ENCODE assay signal across 8 mouse cellular contexts in the genomic region with DNA sequence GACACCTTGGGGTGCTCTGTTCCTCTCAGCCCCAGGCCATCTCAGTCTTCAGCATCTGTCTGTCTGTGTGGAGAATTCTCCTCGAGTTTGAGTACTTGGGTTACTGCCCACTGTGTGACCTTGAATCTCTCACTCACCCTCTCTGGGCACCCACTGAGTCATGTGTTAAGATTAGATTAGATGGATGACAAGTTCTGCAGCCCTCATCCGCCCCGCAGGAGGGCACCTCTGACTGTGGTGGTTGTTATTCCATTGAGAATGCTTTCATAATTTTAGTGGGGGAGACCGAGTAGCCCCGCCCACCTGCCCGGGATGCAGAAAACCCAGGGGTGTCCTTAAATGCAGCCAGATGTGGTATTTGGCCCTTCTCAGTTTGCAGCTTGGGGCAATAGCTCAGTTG. TPM values are rescaled to one million over a fixed set of nuclear protein-coding genes. Genes with fewer than 3 reads are reported as not detected.
DNase-seq lines count a peak whose midpoint lies in the region; ATAC-seq and TF ChIP-seq lines count a peak whose summit lies in the region.

No protein-coding gene starts in this region.

- H3K4me1 ChIP-seq in forebrain, embryonic 10.5 days, result peaks cover 92% of the 10 kb centered on the region
- peaks cover 7% of the 10 kb centered on the region for H3K4me1 ChIP-seq in forebrain, postnatal 0 days (ENCODE audit: insufficient read depth)
- peaks cover 45% of the 10 kb centered on the region for H3K4me1 ChIP-seq in neural tube, embryonic 12.5 days
- H3K4me1 ChIP-seq in intestine, embryonic 15.5 days (replicated peaks), result peaks cover 56% of the 10 kb centered on the region

- H3K9me3 ChIP-seq in forebrain, embryonic 10.5 days, result no peaks in the 10 kb centered on the region
- H3K9me3 ChIP-seq in forebrain, postnatal 0 days (ENCODE audit: low read length), result no peaks in the 10 kb centered on the region
- H3K9me3 ChIP-seq in neural tube, embryonic 12.5 days, result no peaks in the 10 kb centered on the region
- H3K9me3 ChIP-seq in intestine, embryonic 15.5 days, result no peaks in the 10 kb centered on the region

- no peak overlapping the region for H3K9ac ChIP-seq in forebrain, postnatal 0 days
- H3K9ac ChIP-seq in neural tube, embryonic 12.5 days, result no peak overlapping the region
- H3K9ac ChIP-seq in intestine, embryonic 15.5 days, result peak overlapping the region; percentile 45

- ATAC-seq in forebrain, postnatal 0 days, result no peak
- ATAC-seq in neural tube, embryonic 12.5 days (ENCODE audit: low FRiP score, low read depth), result no peak
- ATAC-seq in intestine, embryonic 15.5 days, result no peak
- no peak for ATAC-seq in CD4-positive, CD25-positive, alpha-beta regulatory T cell, adult 4 months
- ATAC-seq in frontal cortex, adult (ENCODE audit: low TSS enrichment), result no peak

- H3K27me3 ChIP-seq in forebrain, embryonic 10.5 days (ENCODE audit: poor library complexity, severe bottlenecking), result peaks cover 85% of the 10 kb centered on the region
- no peaks in the 10 kb centered on the region for H3K27me3 ChIP-seq in forebrain, postnatal 0 days (ENCODE audit: insufficient read depth, low read length)
- peaks cover 40% of the 10 kb centered on the region for H3K27me3 ChIP-seq in neural tube, embryonic 12.5 days (replicated peaks)
- no peaks in the 10 kb centered on the region for H3K27me3 ChIP-seq in intestine, embryonic 15.5 days (replicated peaks)

- H3K4me3 ChIP-seq in forebrain, embryonic 10.5 days, result peak overlapping the region; percentile 45
- H3K4me3 ChIP-seq in forebrain, postnatal 0 days (ENCODE audit: low read depth, low read length), result no peak overlapping the region
- H3K4me3 ChIP-seq in neural tube, embryonic 12.5 days, result no peak overlapping the region
- H3K4me3 ChIP-seq in intestine, embryonic 15.5 days (replicated peaks), result peak overlapping the region; percentile 30; the same call in 1 of the 2 replicates

- no peak overlapping the region for H3K27ac ChIP-seq in forebrain, embryonic 10.5 days
- no peak overlapping the region for H3K27ac ChIP-seq in forebrain, postnatal 0 days (ENCODE audit: low read depth, low read length)
- no peak overlapping the region for H3K27ac ChIP-seq in neural tube, embryonic 12.5 days
- peak overlapping the region; percentile 75 for H3K27ac ChIP-seq in intestine, embryonic 15.5 days

- no peak for DNase-seq in forebrain, embryonic 10.5 days (ENCODE audit: extremely low spot score, low spot score)
- DNase-seq in forebrain, postnatal 0 days, result no peak
- no peak for DNase-seq in neural tube, embryonic 10.5 days (ENCODE audit: extremely low spot score, low spot score)
- DNase-seq in testis, postnatal 10 days (ENCODE audit: low spot score), result peak; percentile 72

- no peak for TF ChIP-seq CTCF in forebrain, postnatal 0 days (IDR thresholded peaks at IDR 0.05; ENCODE audit: low read depth)

- WGBS in forebrain, embryonic 10.5 days, result 56% methylated on average over 6 of the region's 6 CpGs
- WGBS in forebrain, postnatal 0 days, result 52% methylated on average over 6 of the region's 6 CpGs
- WGBS in neural tube, embryonic 12.5 days, result 53% methylated on average over 6 of the region's 6 CpGs
- 34% methylated on average over 6 of the region's 6 CpGs for WGBS in intestine, embryonic 15.5 days

- H3K36me3 ChIP-seq in forebrain, embryonic 10.5 days (replicated peaks), result peaks cover 63% of the 10 kb centered on the region
- peaks cover 38% of the 10 kb centered on the region for H3K36me3 ChIP-seq in forebrain, postnatal 0 days (ENCODE audit: insufficient read depth)
- H3K36me3 ChIP-seq in neural tube, embryonic 12.5 days, result peaks cover 35% of the 10 kb centered on the region
- H3K36me3 ChIP-seq in intestine, embryonic 15.5 days, result peaks cover 22% of the 10 kb centered on the region

- H3K4me2 ChIP-seq in forebrain, postnatal 0 days (ENCODE audit: low read depth), result no peak overlapping the region
- H3K4me2 ChIP-seq in neural tube, embryonic 12.5 days (replicated peaks), result peak overlapping the region; percentile 48
- H3K4me2 ChIP-seq in intestine, embryonic 15.5 days (replicated peaks), result peak overlapping the region; percentile 87

RNA-seq across cellular contexts. Expression of gene Aes, which starts 4.2 kb away (rescaled TPM):
- 276 and 283 TPM in 2 replicates for polyA plus RNA-seq in forebrain, embryonic 10.5 days (2016; fragmentation: Nextera tagmentation; extraction: Ambion mirVana)
- 450 and 455 TPM in 2 replicates for total RNA-seq in forebrain, postnatal 0 days (2014; rRNA removed)
- polyA plus RNA-seq in forebrain, postnatal 0 days (2015; fragmentation: Nextera tagmentation; extraction: Ambion mirVana), result 752 and 802 TPM in 2 replicates
- polyA plus RNA-seq in neural tube, embryonic 12.5 days (2016; fragmentation: Nextera tagmentation; extraction: Ambion mirVana), result 547 and 569 TPM in 2 replicates
- polyA plus RNA-seq in intestine, embryonic 15.5 days (2015; fragmentation: Nextera tagmentation; extraction: Ambion mirVana), result 743 and 808 TPM in 2 replicates
- polyA plus RNA-seq in CD4-positive, CD25-positive, alpha-beta regulatory T cell, adult 4 months (2017; shearing (Covaris generic)), result 100 to 1,000 TPM; 103 to 139 TPM

RNA-seq across cellular contexts. Expression of gene Tle2, which starts 10.9 kb away (rescaled TPM):
- polyA plus RNA-seq in forebrain, embryonic 10.5 days (2016; fragmentation: Nextera tagmentation; extraction: Ambion mirVana), result 4.1 and 4.3 TPM in 2 replicates
- 20.5 and 25.6 TPM in 2 replicates for total RNA-seq in forebrain, postnatal 0 days (2014; rRNA removed)
- polyA plus RNA-seq in forebrain, postnatal 0 days (2015; fragmentation: Nextera tagmentation; extraction: Ambion mirVana), result 21.0 and 30.5 TPM in 2 replicates
- polyA plus RNA-seq in neural tube, embryonic 12.5 days (2016; fragmentation: Nextera tagmentation; extraction: Ambion mirVana), result 18.1 and 19.6 TPM in 2 replicates
- polyA plus RNA-seq in intestine, embryonic 15.5 days (2015; fragmentation: Nextera tagmentation; extraction: Ambion mirVana), result 14.5 and 17.8 TPM in 2 replicates
- polyA plus RNA-seq in CD4-positive, CD25-positive, alpha-beta regulatory T cell, adult 4 months (2017; shearing (Covaris generic)), result under 1 TPM in 1 of 2 experiments, not detected in 1; 0.78 TPM

RNA-seq across cellular contexts. Expression of gene Gna11, which starts 18.5 kb away (rescaled TPM):
- polyA plus RNA-seq in forebrain, embryonic 10.5 days (2016; fragmentation: Nextera tagmentation; extraction: Ambion mirVana), result 73.4 and 77.2 TPM in 2 replicates
- 110 and 114 TPM in 2 replicates for total RNA-seq in forebrain, postnatal 0 days (2014; rRNA removed)
- polyA plus RNA-seq in forebrain, postnatal 0 days (2015; fragmentation: Nextera tagmentation; extraction: Ambion mirVana), result 126 and 133 TPM in 2 replicates
- polyA plus RNA-seq in neural tube, embryonic 12.5 days (2016; fragmentation: Nextera tagmentation; extraction: Ambion mirVana), result 77.6 and 78.3 TPM in 2 replicates
- 245 and 269 TPM in 2 replicates for polyA plus RNA-seq in intestine, embryonic 15.5 days (2015; fragmentation: Nextera tagmentation; extraction: Ambion mirVana)
- polyA plus RNA-seq in CD4-positive, CD25-positive, alpha-beta regulatory T cell, adult 4 months (2017; shearing (Covaris generic)), result 10 to 100 TPM; 28.5 to 42.5 TPM

RNA-seq across cellular contexts. Expression of gene Tle6, which starts 37.4 kb away (rescaled TPM):
- polyA plus RNA-seq in forebrain, embryonic 10.5 days (2016; fragmentation: Nextera tagmentation; extraction: Ambion mirVana), result 2.8 and 3.1 TPM in 2 replicates
- total RNA-seq in forebrain, postnatal 0 days (2014; rRNA removed), result 8.7 and 14.1 TPM in 2 replicates
- 4.2 and 5.1 TPM in 2 replicates for polyA plus RNA-seq in forebrain, postnatal 0 days (2015; fragmentation: Nextera tagmentation; extraction: Ambion mirVana)
- 6.4 and 7.3 TPM in 2 replicates for polyA plus RNA-seq in neural tube, embryonic 12.5 days (2016; fragmentation: Nextera tagmentation; extraction: Ambion mirVana)
- polyA plus RNA-seq in intestine, embryonic 15.5 days (2015; fragmentation: Nextera tagmentation; extraction: Ambion mirVana), result 19.9 and 26.0 TPM in 2 replicates
- polyA plus RNA-seq in CD4-positive, CD25-positive, alpha-beta regulatory T cell, adult 4 months (2017; shearing (Covaris generic)), result 1 to 10 TPM in 1 of 2 experiments, not detected in 1; 2.8 TPM

RNA-seq across cellular contexts. Expression of gene Gna15, which starts 39.5 kb away (rescaled TPM):
- polyA plus RNA-seq in forebrain, embryonic 10.5 days (2016; fragmentation: Nextera tagmentation; extraction: Ambion mirVana), result 0.84 and 1.1 TPM in 2 replicates
- 1.3 and 1.5 TPM in 2 replicates for total RNA-seq in forebrain, postnatal 0 days (2014; rRNA removed)
- polyA plus RNA-seq in forebrain, postnatal 0 days (2015; fragmentation: Nextera tagmentation; extraction: Ambion mirVana), result 1.3 and 1.6 TPM in 2 replicates
- 0.81 and 1.2 TPM in 2 replicates for polyA plus RNA-seq in neural tube, embryonic 12.5 days (2016; fragmentation: Nextera tagmentation; extraction: Ambion mirVana)
- 0.92 and 0.97 TPM in 2 replicates for polyA plus RNA-seq in intestine, embryonic 15.5 days (2015; fragmentation: Nextera tagmentation; extraction: Ambion mirVana)
- polyA plus RNA-seq in CD4-positive, CD25-positive, alpha-beta regulatory T cell, adult 4 months (2017; shearing (Covaris generic)), result 10 to 100 TPM; 28.5 to 31.9 TPM

Comparison
In these comparisons a context has a peak if more than half of its experiments do, and no peak if none do; other contexts are left out.
1. H3K4me3 ChIP-seq: peak in forebrain, embryonic 10.5 days (single experiment) and intestine, embryonic 15.5 days (single experiment); none in forebrain, postnatal 0 days (single experiment) and neural tube, embryonic 12.5 days (single experiment).